Comparison of ENCODE assay signal across 9 mouse cellular contexts in the genomic region with DNA sequence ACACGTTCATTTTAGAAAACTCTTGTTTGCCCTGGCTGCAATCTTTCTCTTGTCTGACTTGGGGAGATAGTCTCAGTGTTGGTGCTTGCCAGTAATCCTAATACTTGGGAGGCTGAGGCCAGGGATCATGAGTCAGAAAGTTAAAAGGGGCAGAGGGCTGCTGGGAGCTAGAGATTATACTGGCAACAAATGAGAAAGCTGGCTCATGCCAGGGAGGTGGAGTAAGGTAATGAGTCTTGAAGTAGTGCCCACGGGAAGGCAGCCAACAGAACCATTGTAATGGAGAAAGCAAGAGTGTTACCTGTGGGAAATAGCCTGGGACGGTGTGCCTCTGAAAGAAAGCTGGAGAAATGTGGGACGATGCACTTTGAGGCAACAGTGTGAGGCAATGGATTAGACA. TPM values are rescaled to one million over a fixed set of nuclear protein-coding genes. Genes with fewer than 3 reads are reported as not detected.
DNase-seq lines count a peak whose midpoint lies in the region; ATAC-seq lines count a peak whose summit lies in the region.
"Had no signal": no experiment of that assay in that cellular context is flagged by ENCODE, and none has a peak within 500 bp of the region (broad histone marks: within the 10 kb centered on the region; RNA-seq: fewer than 3 reads in every experiment).

No protein-coding gene starts in this region.

- no peak overlapping the region for H3K4me3 ChIP-seq in hindbrain, embryonic 11.5 days (ENCODE audit: low read depth, low read length)
- H3K4me3 ChIP-seq: megakaryocyte, embryonic 14.5 days had no signal

- H3K4me2 ChIP-seq in hindbrain, embryonic 11.5 days (replicated peaks; ENCODE audit: low read depth, low read length) = no peak overlapping the region

- no peak overlapping the region for H3K9ac ChIP-seq in hindbrain, embryonic 11.5 days (ENCODE audit: low read depth, low read length)

- DNase-seq in heart, adult 11 months = peak; percentile 93
- no peak for DNase-seq in heart, postnatal 25 days (ENCODE audit: low spot score)
- peak; percentile 98 for DNase-seq in fat pad, adult 2 months (ENCODE audit: extremely low read depth, low read depth, low spot score)
- peak; percentile 97 for DNase-seq in kidney, adult 9 months
- peak; percentile 73 for DNase-seq in lung, postnatal 14 days
- DNase-seq in layer of hippocampus, adult 9-10 months (ENCODE audit: low spot score) = no peak
- DNase-seq in T-cell, adult 2 months (ENCODE audit: low spot score) = no peak
- no peak for DNase-seq in hindbrain, embryonic 11.5 days (ENCODE audit: low spot score)

- H3K9me3 ChIP-seq in hindbrain, embryonic 11.5 days (ENCODE audit: control insufficient read depth, low read length) = no peaks in the 10 kb centered on the region
- H3K9me3 ChIP-seq: megakaryocyte, embryonic 14.5 days had no signal

- no peak for ATAC-seq in hindbrain, embryonic 11.5 days (ENCODE audit: low FRiP score)

- no peaks in the 10 kb centered on the region for H3K27me3 ChIP-seq in hindbrain, embryonic 11.5 days (ENCODE audit: control insufficient read depth, insufficient read depth, low read length)
- H3K27me3 ChIP-seq: megakaryocyte, embryonic 14.5 days had no signal

- WGBS in hindbrain, embryonic 11.5 days = 74% methylated on average over 4 of the region's 4 CpGs

- no peaks in the 10 kb centered on the region for H3K4me1 ChIP-seq in hindbrain, embryonic 11.5 days (replicated peaks; ENCODE audit: control insufficient read depth, insufficient read depth, low read length)
- H3K4me1 ChIP-seq: megakaryocyte, embryonic 14.5 days had no signal

- intact Hi-C loops in heart, postnatal 25 days (cut with DNase I) = no loop called here

- H3K36me3 ChIP-seq in hindbrain, embryonic 11.5 days (ENCODE audit: control insufficient read depth, insufficient read depth, low read length) = no peaks in the 10 kb centered on the region; the same call in 1 of the 2 replicates

- no peak overlapping the region for H3K27ac ChIP-seq in hindbrain, embryonic 11.5 days (ENCODE audit: low read depth, low read length)

RNA-seq across cellular contexts. Expression of gene Gm9803, which starts 6.0 kb away (rescaled TPM):
- 10 to 100 TPM in 1 of 2 experiments, 1 to 10 TPM in 1; 9.1 to 18.4 TPM for total RNA-seq in heart, postnatal 25 days (2021)
- 9.6 and 16.8 TPM in 2 replicates for polyA plus RNA-seq in hindbrain, embryonic 11.5 days (2014; fragmentation: Nextera tagmentation; extraction: Ambion mirVana)

RNA-seq across cellular contexts. Expression of gene 1700021F05Rik, which starts 23.0 kb away (rescaled TPM):
- 100 to 1,000 TPM; 107 to 111 TPM for total RNA-seq in heart, postnatal 25 days (2021)
- polyA plus RNA-seq in hindbrain, embryonic 11.5 days (2014; fragmentation: Nextera tagmentation; extraction: Ambion mirVana) = 70.4 and 76.2 TPM in 2 replicates

RNA-seq across cellular contexts. Expression of gene Bend3, which starts 39.2 kb away (rescaled TPM):
- 1 to 10 TPM; 5.5 to 5.9 TPM for total RNA-seq in heart, postnatal 25 days (2021)
- polyA plus RNA-seq in hindbrain, embryonic 11.5 days (2014; fragmentation: Nextera tagmentation; extraction: Ambion mirVana) = 8.7 and 8.8 TPM in 2 replicates

Comparison
In these comparisons a context has a peak if more than half of its experiments do, and no peak if none do; other contexts are left out.
1. DNase-seq: peak in heart, adult 11 months (single experiment), fat pad, adult 2 months (single experiment), kidney, adult 9 months (single experiment) and lung, postnatal 14 days (single experiment); none in heart, postnatal 25 days (single experiment), layer of hippocampus, adult 9-10 months (single experiment), T-cell, adult 2 months (single experiment) and hindbrain, embryonic 11.5 days (single experiment).